Mouse (Mus musculus) G1E (cell line): ENCODE results near the gene Fam111a. TPM values are rescaled to one million over a fixed set of nuclear protein-coding genes. Genes with fewer than 3 reads are reported as not detected.

Experiments
- ATAC-seq: 2 replicates; pipeline ENCODE4 v1.8.0; 2016; ENCODE audit warnings: mild to moderate bottlenecking; ENCODE audit not compliant: insufficient number of reproducible peaks, poor library complexity, low FRiP score, severe bottlenecking; ENCODE audit errors: extremely low read depth
- DNase-seq: peaks from one replicate; pipeline ENCODE4 v3.0.0; 2012; ENCODE audit warnings: low spot score
- H3K27me3 ChIP-seq: 2 replicates; pipeline ENCODE4 v1.6.1; 2012; ENCODE audit warnings: mild to moderate bottlenecking, low read length, inconsistent platforms; ENCODE audit not compliant: insufficient read depth
- H3K36me3 ChIP-seq: replicated peaks from 2 replicates; pipeline ENCODE3; 2012; ENCODE audit warnings: mild to moderate bottlenecking, inconsistent platforms
- H3K4me1 ChIP-seq: 2 replicates; pipeline ENCODE4 v1.6.1; 2012; ENCODE audit warnings: low read depth, low read length, inconsistent platforms, mixed read lengths; ENCODE audit not compliant: insufficient read depth
- H3K4me3 ChIP-seq: 2 replicates; pipeline ENCODE4 v1.5.1; 2012; ENCODE audit warnings: low read depth, mild to moderate bottlenecking, inconsistent platforms, low read length, moderate library complexity, mixed read lengths
- H3K9me3 ChIP-seq: replicated peaks from 2 replicates; pipeline ENCODE4 v1.6.1; 2012; ENCODE audit warnings: inconsistent platforms
- CTCF ChIP-seq: IDR thresholded peaks from 2 replicates; pipeline ENCODE4 v1.5.1; 2012; ENCODE audit warnings: low read depth, low read length, inconsistent platforms, mixed read lengths
- GATA1 ChIP-seq: IDR thresholded peaks from 2 replicates; pipeline ENCODE4 v1.6.1; 2012; ENCODE audit warnings: borderline replicate concordance, low read length, inconsistent platforms, mixed read lengths
- GATA2 ChIP-seq: IDR thresholded peaks from 2 replicates; pipeline ENCODE4 v1.6.1; 2012; ENCODE audit warnings: low read depth, low read length, inconsistent platforms, borderline replicate concordance
- POLR2AphosphoS5 ChIP-seq: IDR thresholded peaks from 2 replicates; pipeline ENCODE4 v1.6.1; 2012; ENCODE audit warnings: low read depth, low read length, inconsistent platforms; ENCODE audit not compliant: insufficient replicate concordance
- TAL1 ChIP-seq: conservative IDR thresholded peaks from 2 replicates; pipeline ENCODE4 v1.6.1; 2012; ENCODE audit warnings: low read depth, low read length, inconsistent platforms, mixed read lengths
- polyA plus RNA-seq: library from polyadenylated mRNA; stranded (reverse); fragments of >175 nt; gene quantifications from 2 replicates; pipeline ENCODE4 v1.2.3, GENCODE M21; 2012
- total RNA-seq, 2 experiments: library from RNA; stranded (forward) in 1 of 2; stranded (reverse) in 1 of 2; fragments of 200-1000 nt in 1 of 2; fragments of >200 nt in 1 of 2; fragmentation: Nextera tagmentation in 1 of 2; gene quantifications; 2 replicates each; pipeline ENCODE4 v1.2.3; 2014 to 2017

Gene Fam111a
- total and polyA plus RNA-seq, 3 experiments: 0.02 to 45.3 (median 1.9) TPM

DNA sequence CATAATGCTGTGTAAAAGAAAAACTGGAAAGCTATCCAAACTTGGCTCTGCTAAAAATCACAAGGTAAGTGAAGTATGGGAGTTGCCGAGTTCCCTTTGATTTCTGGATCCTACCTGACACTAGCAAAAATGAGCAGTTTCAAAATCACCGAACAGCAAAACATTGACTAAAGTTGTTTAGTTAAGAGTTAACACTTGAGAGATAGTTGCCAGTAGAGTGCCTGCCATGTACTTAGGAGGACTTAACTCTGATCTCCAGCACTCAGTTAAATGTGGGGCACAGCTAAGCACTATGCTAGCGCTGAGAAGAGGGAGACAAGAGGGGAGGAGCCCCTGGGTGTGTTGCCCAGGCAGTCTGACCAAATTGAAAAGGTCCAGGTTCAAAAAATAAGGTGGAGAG lies 53.1 kb downstream of the Fam111a start:
- no peak for TF ChIP-seq POLR2AphosphoS5
- TF ChIP-seq TAL1: no peak
- TF ChIP-seq GATA2: no peak
- TF ChIP-seq GATA1: no peak
- TF ChIP-seq CTCF: no peak
- DNase-seq (no peak), ATAC-seq (no peak)
- peaks cover 5% of the 10 kb centered on the region; the same call in 1 of the 2 replicates for H3K27me3 ChIP-seq
- peaks cover 6% of the 10 kb centered on the region; the same call in 1 of the 2 replicates for H3K4me1 ChIP-seq
- no peaks in the 10 kb centered on the region for H3K36me3 ChIP-seq
- no peak overlapping the region for H3K4me3 ChIP-seq
- H3K9me3 ChIP-seq: no peaks in the 10 kb centered on the region

DNA sequence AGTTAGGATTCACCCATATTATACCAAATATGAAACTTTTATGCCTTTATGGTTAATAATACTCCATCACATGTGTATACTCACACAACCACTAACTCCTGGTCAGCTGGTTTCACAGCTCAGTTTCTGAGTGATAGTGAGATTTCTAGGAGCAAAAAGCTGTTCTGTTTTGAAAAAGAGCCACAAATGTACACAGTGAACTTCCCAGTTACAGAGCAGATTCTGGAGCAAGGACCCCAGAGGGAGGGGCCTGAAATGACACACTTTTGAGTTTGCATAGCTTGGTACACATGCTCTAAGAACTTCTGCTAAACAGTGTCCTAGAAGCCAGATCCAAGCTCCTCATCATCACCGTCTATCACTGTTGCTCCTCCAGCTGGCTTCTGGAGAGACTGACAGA lies 54.1 kb downstream of the Fam111a start, which contains the start of gene Gm4952:
TSS of gene Gm4952 (plus strand) at position 301 of the 400 bp plus-strand sequence.
- H3K27me3 ChIP-seq: peaks cover 5% of the 10 kb centered on the region; the same call in 1 of the 2 replicates
- H3K4me3 ChIP-seq: no peak within 1 kb of the TSS
- peaks cover 6% of the 10 kb centered on the region; the same call in 1 of the 2 replicates for H3K4me1 ChIP-seq
- ATAC-seq: no peak
- TF ChIP-seq TAL1: no peak
- TF ChIP-seq CTCF: no peak
- no peak for TF ChIP-seq GATA1
- no peak for TF ChIP-seq GATA2
- TF ChIP-seq POLR2AphosphoS5: no peak
- no peak for DNase-seq
- no peaks in the 10 kb centered on the region for H3K9me3 ChIP-seq
- no peaks in the 10 kb centered on the region for H3K36me3 ChIP-seq

DNA sequence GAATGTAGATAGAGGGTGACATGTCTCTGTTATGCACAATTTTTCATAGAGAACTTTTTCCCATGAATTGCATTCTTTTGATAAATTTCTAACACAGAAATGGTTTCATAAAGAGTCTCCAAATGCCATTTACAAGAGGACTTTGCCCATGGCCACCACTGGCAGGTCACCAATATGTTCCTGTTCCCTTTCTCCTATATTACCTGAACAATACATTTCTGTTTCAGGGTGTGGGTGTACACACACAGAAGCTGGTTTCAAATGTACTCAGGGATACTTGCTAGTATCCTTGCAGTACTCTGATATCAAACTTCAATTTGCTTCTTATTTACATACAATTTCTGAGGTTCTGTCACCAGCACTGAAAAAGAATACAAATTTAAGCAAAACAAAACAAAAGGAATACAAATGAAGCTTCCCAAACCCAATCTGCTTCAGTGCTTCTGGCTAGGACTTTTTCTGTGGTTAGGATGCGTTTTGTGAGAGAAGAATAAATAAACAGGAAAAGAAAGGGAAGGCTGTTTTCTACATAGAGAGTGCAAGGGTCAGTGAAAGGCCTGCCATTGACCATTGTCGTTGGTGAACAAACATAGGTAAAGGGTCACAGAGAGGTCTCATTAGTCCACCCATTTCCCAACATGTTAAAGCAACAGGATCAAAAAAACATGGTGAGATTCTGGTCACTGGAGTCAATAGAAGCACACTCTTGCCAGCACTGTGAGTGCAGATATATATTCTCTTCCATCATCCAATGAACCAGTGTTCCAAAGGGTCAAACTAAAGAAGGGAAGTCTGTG lies 55.3 kb downstream of the Fam111a start:
- ATAC-seq (no peak), DNase-seq (no peak)
- no peaks in the 10 kb centered on the region for H3K36me3 ChIP-seq
- no peak overlapping the region for H3K4me3 ChIP-seq
- H3K4me1 ChIP-seq: peaks cover 1% of the 10 kb centered on the region; the same call in 1 of the 2 replicates
- TF ChIP-seq GATA2: no peak
- H3K9me3 ChIP-seq: no peaks in the 10 kb centered on the region
- H3K27me3 ChIP-seq: peaks cover 5% of the 10 kb centered on the region; the same call in 1 of the 2 replicates

DNA sequence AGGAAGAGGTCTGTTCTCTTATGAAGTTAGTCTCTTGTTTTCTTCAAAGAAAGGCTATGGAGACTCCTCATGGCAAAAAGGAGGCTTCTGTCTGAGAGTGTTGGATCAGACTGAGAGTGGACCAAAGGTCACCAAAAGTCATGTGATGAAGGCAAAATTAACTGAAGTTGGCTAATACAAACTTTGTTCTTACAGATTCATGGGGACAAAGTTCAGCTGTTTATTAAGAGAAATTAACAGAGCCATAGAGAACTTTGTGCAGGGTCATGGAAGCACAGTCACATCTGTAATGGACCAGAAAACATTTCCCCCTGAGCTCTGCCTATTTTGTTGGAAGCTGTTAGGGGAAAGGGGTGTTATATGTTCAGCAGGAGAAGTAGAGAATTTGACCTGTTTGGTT lies 62.8 kb downstream of the Fam111a start:
- ATAC-seq: no peak
- H3K4me3 ChIP-seq: no peak overlapping the region
- TF ChIP-seq GATA2: no peak
- TF ChIP-seq TAL1: no peak
- TF ChIP-seq POLR2AphosphoS5: no peak
- TF ChIP-seq GATA1: no peak
- no peak for TF ChIP-seq CTCF
- DNase-seq: no peak
- H3K36me3 ChIP-seq: no peaks in the 10 kb centered on the region
- no peaks in the 10 kb centered on the region; the same call in 1 of the 2 replicates for H3K4me1 ChIP-seq
- H3K27me3 ChIP-seq: no peaks in the 10 kb centered on the region
- H3K9me3 ChIP-seq: no peaks in the 10 kb centered on the region

DNA sequence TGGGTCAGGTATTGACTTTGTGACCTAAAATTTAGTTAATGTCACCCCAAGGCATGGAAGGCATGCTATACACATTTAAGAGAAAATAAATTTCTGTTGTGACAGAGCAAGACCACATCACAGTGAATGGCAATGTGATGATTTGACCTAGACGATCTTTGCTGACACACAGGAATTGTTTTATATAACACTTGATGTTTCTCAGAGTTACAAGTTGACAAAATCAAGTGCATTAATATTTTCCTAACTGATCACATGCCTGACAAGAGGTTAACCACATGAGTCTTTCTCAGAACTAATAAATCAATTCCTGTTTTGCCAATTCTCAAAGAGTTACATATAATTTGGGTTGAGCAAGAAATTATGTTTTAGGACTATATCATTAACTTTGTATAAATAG lies 68.1 kb downstream of the Fam111a start:
- TF ChIP-seq GATA1: no peak
- TF ChIP-seq POLR2AphosphoS5: no peak
- no peak for TF ChIP-seq GATA2
- no peak for TF ChIP-seq CTCF
- no peak for TF ChIP-seq TAL1
- no peak for DNase-seq
- no peak for ATAC-seq
- no peaks in the 10 kb centered on the region for H3K27me3 ChIP-seq
- H3K9me3 ChIP-seq: no peaks in the 10 kb centered on the region
- H3K36me3 ChIP-seq: no peaks in the 10 kb centered on the region
- H3K4me3 ChIP-seq: no peak overlapping the region
- H3K4me1 ChIP-seq: no peaks in the 10 kb centered on the region

DNA sequence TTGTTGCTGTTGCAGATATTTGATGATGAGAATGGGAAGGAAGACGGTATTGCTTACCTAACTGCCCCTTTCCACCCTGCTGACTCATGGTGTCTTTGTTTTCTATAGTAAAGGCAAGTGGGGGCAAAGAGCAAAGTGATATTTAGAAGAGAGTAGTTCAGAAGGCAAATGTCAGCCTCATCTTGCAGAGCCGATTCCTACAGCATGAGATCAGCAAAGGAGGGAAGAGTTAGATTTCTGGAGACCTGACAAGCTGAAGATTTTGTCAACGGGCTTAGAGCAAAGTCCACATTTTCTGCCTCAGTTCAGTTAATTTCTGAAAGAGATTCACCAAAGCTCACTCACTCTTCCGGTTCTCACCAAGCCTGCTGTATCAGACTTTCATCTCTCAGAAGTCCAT lies 87.6 kb downstream of the Fam111a start, which contains the start of gene Glyat:
TSS of gene Glyat (plus strand) at position 133 of the 400 bp plus-strand sequence.
- Histone ChIP-seq H3K4me1 (no peaks in the 10 kb centered on the region), H3K9me3 (no peaks in the 10 kb centered on the region), H3K27me3 (peaks cover 2% of the 10 kb centered on the region; the same call in 1 of the 2 replicates), H3K36me3 (no peaks in the 10 kb centered on the region), H3K4me3 (no peak within 1 kb of the TSS)
- DNase-seq (no peak), ATAC-seq (no peak)
- TF ChIP-seq GATA2 (no peak), TAL1 (no peak), POLR2AphosphoS5 (no peak), GATA1 (no peak), CTCF (no peak)
